Mouse (Mus musculus): ENCODE results near the gene Aim2. TPM values are rescaled to one million over a fixed set of nuclear protein-coding genes. Genes with fewer than 3 reads are reported as not detected.

Aim2 gene
- total RNA-seq (2023; ENCODE audit: inconsistent age) = 117 to 122 TPM (median 120 TPM) in 4 replicates

GRCm38 (mm10) chr1:173350372-173350957 is at the start of gene Aim2:
TSS of gene Aim2 (plus strand) at chr1:173350879.

GRCm38 (mm10) chr1:173333312-173334253 is 17.1 kb upstream of the Aim2 start, which contains the start of gene Ackr1:
TSS of gene Ackr1 (minus strand) at chr1:173333750.

DNA sequence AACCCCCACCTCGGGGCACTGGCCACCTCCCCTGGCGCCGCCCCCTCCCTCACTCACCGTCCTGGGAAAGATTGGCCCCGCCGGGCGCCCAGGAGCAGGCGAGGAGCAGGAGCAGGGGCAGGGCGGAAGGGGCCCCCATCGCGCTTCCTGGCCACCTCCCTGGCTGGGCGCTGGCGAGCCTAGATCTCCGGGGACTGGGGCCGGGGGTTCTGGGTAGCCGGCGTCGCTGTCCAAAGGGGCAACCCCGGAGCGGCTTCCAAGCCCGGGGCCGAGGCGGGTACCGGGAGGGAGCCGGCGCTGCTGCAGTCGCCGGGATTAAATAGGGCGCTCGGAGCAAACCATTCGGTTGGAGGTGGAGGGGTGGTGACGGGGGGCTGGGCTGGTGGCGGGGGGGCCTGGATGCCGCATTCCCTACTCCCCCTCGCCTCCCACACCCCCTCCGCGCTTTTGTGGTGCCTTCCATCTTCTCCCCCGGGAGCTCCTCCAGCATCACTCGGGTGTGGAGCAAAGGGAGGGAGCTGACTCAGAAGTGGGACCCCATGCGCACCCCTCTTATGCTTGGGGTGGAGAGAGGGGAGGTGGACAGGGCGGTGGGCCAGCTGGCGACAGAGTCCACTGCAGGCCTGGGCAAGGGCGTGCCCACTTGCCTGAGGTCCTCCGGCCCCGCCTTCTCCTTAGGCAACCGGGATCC is 16.8 kb downstream of the Aim2 start, which contains the start of gene Cadm3:
Cadm3 (minus strand) TSS at position 340 of the 691 bp plus-strand sequence.

GRCm38 (mm10) chr1:173490812-173491480 is 140.3 kb downstream of the Aim2 start, which contains the start of gene Ifi206:
TSS of gene Ifi206 (minus strand) at chr1:173491041.

Other genes starting within 250 kb of the Aim2 start
- gene Olfr1408, start 213.5 kb upstream of the Aim2 start, total RNA-seq (2023; ENCODE audit: inconsistent age) = not detected in 4 replicates
- gene Olfr1406, start 160.2 kb upstream of the Aim2 start, total RNA-seq (2023; ENCODE audit: inconsistent age) = not detected in 4 replicates
- not detected in 4 replicates for gene Olfr218, start 153.1 kb upstream of the Aim2 start, total RNA-seq (2023; ENCODE audit: inconsistent age)
- not detected in 4 replicates for gene Olfr1404, start 138.5 kb upstream of the Aim2 start, total RNA-seq (2023; ENCODE audit: inconsistent age)
- gene Fcer1a, start 123.7 kb upstream of the Aim2 start, total RNA-seq (2023; ENCODE audit: inconsistent age) = not detected in 4 replicates
- not detected in 4 replicates for gene Olfr418, start 84.9 kb upstream of the Aim2 start, total RNA-seq (2023; ENCODE audit: inconsistent age)
- not detected in 4 replicates for gene Mptx2, start 73.1 kb upstream of the Aim2 start, total RNA-seq (2023; ENCODE audit: inconsistent age)
- not detected in 4 replicates for gene Ackr1, start 17.1 kb upstream of the Aim2 start, total RNA-seq (2023; ENCODE audit: inconsistent age)
- gene Cadm3, start 16.8 kb downstream of the Aim2 start, total RNA-seq (2023; ENCODE audit: inconsistent age) = not detected in 4 replicates
- 57.1 to 99.2 TPM (median 70.9 TPM) in 4 replicates for gene Ifi206, start 140.2 kb downstream of the Aim2 start, total RNA-seq (2023; ENCODE audit: inconsistent age)
- 25.5 to 51.2 TPM (median 35.5 TPM) in 4 replicates for gene Ifi214, start 185.1 kb downstream of the Aim2 start, total RNA-seq (2023; ENCODE audit: inconsistent age)
- 69.6 to 153 TPM (median 100 TPM) in 4 replicates for gene Ifi213, start 248.4 kb downstream of the Aim2 start, total RNA-seq (2023; ENCODE audit: inconsistent age)